Mouse (Mus musculus) midbrain, embryonic 15.5 days (tissue): Measurements from ENCODE around the gene Slitrk5. TPM values are rescaled to one million over a fixed set of nuclear protein-coding genes. Genes with fewer than 3 reads are reported as not detected.
"Not testable (repeated sequence)": the region's sequence is repeated elsewhere in the genome, so short reads cannot be mapped to it uniquely, and the experiment has no call there.

ENCODE experiments used
- ATAC-seq: fragments of 200-750 bp; cut with Nextera tagmentation; replicated peaks from 2 replicates; pipeline ENCODE4 v1.8.0; 2017; ENCODE audit warnings: moderate TSS enrichment
- H3K27ac ChIP-seq: fragments of 300-500 bp; sonication (generic); 2 replicates; pipeline ENCODE4 v1.5.1; 2015; ENCODE audit warnings: mild to moderate bottlenecking, inconsistent platforms
- H3K27me3 ChIP-seq: fragments of 300-500 bp; sonication (generic); replicated peaks from 2 replicates; pipeline ENCODE4 v1.6.1; 2015; ENCODE audit warnings: inconsistent platforms
- H3K36me3 ChIP-seq: fragments of 300-500 bp; sonication (generic); replicated peaks from 2 replicates; pipeline ENCODE4 v1.6.1; 2015; ENCODE audit warnings: inconsistent platforms
- H3K4me1 ChIP-seq: fragments of 300-500 bp; sonication (generic); 2 replicates; pipeline ENCODE4 v1.6.1; 2015; ENCODE audit warnings: inconsistent platforms
- H3K4me2 ChIP-seq: fragments of 300-500 bp; sonication (generic); 2 replicates; pipeline ENCODE4 v1.6.1; 2015; ENCODE audit warnings: inconsistent platforms, mild to moderate bottlenecking, moderate library complexity
- H3K4me3 ChIP-seq: fragments of 300-500 bp; sonication (generic); 2 replicates; pipeline ENCODE4 v1.5.1; 2015; ENCODE audit warnings: mild to moderate bottlenecking, inconsistent platforms
- H3K9ac ChIP-seq: fragments of 300-500 bp; sonication (generic); 2 replicates; pipeline ENCODE4 v1.6.1; 2015; ENCODE audit warnings: mild to moderate bottlenecking, inconsistent platforms
- H3K9me3 ChIP-seq: fragments of 300-500 bp; sonication (generic); 2 replicates; pipeline ENCODE4 v1.6.1; 2016; ENCODE audit warnings: inconsistent platforms
- WGBS: fragments of 180-500 bp; shearing (Covaris S2); methylation state at CpG from one replicate; pipeline ENCODE4 v1.1.7; 2015; ENCODE audit warnings: mixed read lengths; 5-methylcytosine and 5-hydroxymethylcytosine counted together
- polyA plus RNA-seq: library from polyadenylated mRNA; unstranded; fragments of >200 nt; fragmentation: Nextera tagmentation; extraction: Ambion mirVana; gene quantifications from 2 replicates; pipeline ENCODE4 v1.2.1, GENCODE M21; 2015

Gene Slitrk5
- 31.8 and 35.1 TPM in 2 replicates for polyA plus RNA-seq

DNA sequence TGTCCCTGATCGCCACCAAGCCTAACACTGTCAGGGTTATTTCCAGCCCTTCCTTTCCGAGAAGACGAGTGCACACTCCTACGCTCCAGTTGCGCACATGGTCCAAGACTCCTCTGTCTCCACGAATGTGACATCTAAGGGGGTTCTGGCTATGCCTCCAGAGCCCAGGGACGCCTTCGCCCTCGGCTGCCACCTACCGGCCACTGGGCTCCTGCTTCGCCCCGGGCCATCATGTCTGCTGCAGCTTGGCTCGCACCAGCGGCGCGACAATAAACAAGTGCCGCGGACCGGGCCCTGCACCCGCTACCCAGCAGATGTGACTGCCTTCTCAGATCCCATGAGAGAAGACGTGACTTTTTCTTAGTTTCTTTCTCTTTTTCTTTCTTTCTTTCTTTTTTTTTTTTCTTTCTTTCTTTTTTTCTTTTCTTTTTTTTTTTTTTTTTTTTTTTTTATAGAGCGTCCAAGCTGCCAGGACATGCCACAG lies at the start of gene Slitrk5:
TSS of gene Slitrk5 (plus strand) at position 434 of the 484 bp plus-strand sequence.
- Histone ChIP-seq H3K27me3 (no peaks in the 10 kb centered on the region), H3K36me3 (no peaks in the 10 kb centered on the region)
- under 1% methylated on average over 22 of the region's 22 CpGs for WGBS

GRCm38 (mm10) chr14:111672942-111673341 lies 2.0 kb upstream of the Slitrk5 start:
- Histone ChIP-seq H3K36me3 (no peaks in the 10 kb centered on the region), H3K9ac (no peak overlapping the region), H3K4me1 (peaks cover 7% of the 10 kb centered on the region; the same call in 1 of the 2 replicates), H3K9me3 (no peaks in the 10 kb centered on the region), H3K4me3 (no peak overlapping the region), H3K27me3 (no peaks in the 10 kb centered on the region), H3K4me2 (no peak overlapping the region), H3K27ac (no peak overlapping the region)
- no peak for ATAC-seq
- 28% methylated on average over 1 of the region's 1 CpGs for WGBS

More for the DNA sequence above, at the start of gene Slitrk5:
- Histone ChIP-seq H3K9me3 (no peaks in the 10 kb centered on the region), H3K4me3 (peak within 1 kb of the TSS; percentile 92), H3K9ac (peak within 1 kb of the TSS; percentile 96), H3K27ac (peak within 1 kb of the TSS; percentile 98), H3K4me2 (peak within 1 kb of the TSS; percentile 72), H3K4me1 (peaks cover 7% of the 10 kb centered on the region; the same call in 1 of the 2 replicates)
- ATAC-seq, result peak; percentile 56

- H3K27me3 ChIP-seq, result no peaks in the 10 kb centered on the region
- peak overlapping the region; percentile 96 for H3K9ac ChIP-seq
- peak; percentile 85 for ATAC-seq
- H3K36me3 ChIP-seq, result no peaks in the 10 kb centered on the region
- H3K4me2 ChIP-seq, result peak overlapping the region; percentile 72
- WGBS, result under 1% methylated on average over 87 of the region's 94 CpGs
- peaks cover 10% of the 10 kb centered on the region for H3K4me1 ChIP-seq
- H3K4me3 ChIP-seq, result peak overlapping the region; percentile 92
- peak overlapping the region; percentile 98 for H3K27ac ChIP-seq
- no peaks in the 10 kb centered on the region for H3K9me3 ChIP-seq
Observed at GRCm38 (mm10) chr14:111675211-111676165, 591 bp downstream of the Slitrk5 start.

DNA sequence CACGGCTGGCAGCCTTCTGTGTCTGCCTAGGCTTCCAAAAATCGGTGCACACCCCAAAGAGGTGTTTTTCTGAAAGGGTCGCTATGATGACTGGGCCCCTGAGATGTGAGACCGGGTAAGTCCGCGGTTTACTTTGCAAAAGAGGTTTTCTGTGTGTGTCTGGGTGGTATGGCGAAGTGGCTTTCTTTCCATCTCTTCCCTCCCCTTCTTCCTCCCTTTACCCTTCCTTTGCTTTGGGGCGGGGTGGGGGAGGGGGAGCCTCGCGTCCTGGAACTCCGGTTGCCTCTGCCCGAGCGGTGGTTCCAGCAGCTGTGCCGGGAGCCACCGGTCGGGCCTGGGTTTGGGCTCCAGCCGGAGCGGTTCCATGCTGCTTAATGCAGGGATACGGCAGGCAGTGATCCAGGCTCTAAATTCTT lies 1.3 kb downstream of the Slitrk5 start:
- Histone ChIP-seq H3K4me3 (peak overlapping the region; percentile 92), H3K9me3 (no peaks in the 10 kb centered on the region), H3K27me3 (no peaks in the 10 kb centered on the region), H3K9ac (peak overlapping the region; percentile 96), H3K4me1 (peaks cover 17% of the 10 kb centered on the region), H3K27ac (peak overlapping the region; percentile 98), H3K36me3 (no peaks in the 10 kb centered on the region), H3K4me2 (peak overlapping the region; percentile 72)
- WGBS, result 0% methylated on average over 19 of the region's 19 CpGs
- peak; percentile 75 for ATAC-seq

DNA sequence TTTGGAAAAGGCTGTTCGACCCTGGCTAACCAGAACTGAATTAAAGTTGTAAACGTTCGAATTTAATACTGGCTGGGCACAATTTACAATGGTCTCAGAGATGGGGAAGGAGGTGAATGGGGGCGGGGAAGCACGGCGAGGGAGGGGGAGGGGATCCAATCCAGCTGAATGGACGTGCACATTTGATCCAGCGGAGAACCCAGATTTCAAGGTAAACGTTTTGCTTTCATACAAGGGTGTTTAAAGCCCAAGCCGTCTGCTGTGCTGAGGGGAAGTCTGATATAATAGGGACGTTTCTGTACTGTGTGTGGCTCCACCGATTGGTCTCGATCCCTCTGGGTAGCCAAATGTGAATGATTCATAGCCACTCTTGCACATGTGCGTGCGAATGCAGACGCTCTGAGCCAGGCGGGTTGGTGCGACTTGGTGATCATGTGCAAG lies 2.0 kb downstream of the Slitrk5 start:
- WGBS, result under 1% methylated on average over 18 of the region's 18 CpGs
- Histone ChIP-seq H3K9me3 (no peaks in the 10 kb centered on the region), H3K27ac (peak overlapping the region; percentile 98), H3K9ac (peak overlapping the region; percentile 96), H3K4me1 (peaks cover 24% of the 10 kb centered on the region), H3K4me3 (peak overlapping the region; percentile 92), H3K4me2 (peak overlapping the region; percentile 72), H3K36me3 (no peaks in the 10 kb centered on the region), H3K27me3 (no peaks in the 10 kb centered on the region)
- peak; percentile 28; the same call in 1 of the 2 replicates for ATAC-seq

DNA sequence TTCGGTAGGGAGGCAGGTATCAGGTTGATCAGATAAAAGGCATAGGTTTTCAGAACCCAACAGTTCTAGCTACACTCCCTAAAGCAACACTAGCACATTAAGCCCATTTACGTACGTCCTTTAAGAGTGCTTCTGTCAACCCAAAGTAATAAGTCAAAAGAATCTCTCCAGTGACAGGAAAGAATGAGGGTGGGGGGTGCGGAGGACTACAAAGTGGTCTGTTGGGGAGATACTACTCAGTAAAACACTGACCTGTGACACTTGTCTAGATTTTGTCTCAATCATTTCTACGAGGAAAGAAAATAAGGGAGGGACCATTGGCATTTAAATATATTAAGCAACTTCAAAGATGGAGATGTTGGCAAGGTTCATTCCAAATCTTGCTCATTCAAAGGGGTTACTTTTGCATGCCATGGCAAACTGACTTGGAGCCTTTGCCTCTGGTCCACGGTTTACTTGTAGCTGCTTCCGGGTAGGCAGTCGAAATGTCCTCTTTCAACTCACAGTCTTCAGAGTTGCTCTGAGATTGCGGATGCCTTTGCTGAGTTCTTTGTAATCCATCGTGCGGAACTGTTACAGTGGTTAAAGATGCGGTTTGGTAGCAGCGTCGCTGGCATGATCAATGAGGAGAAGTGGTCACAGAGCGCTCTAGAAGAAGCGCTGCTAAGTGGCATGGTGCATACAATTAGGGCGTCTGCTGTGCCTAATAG lies 2.6 kb downstream of the Slitrk5 start:
- Histone ChIP-seq H3K36me3 (no peaks in the 10 kb centered on the region), H3K4me2 (peak overlapping the region; percentile 72), H3K4me1 (peaks cover 26% of the 10 kb centered on the region), H3K9ac (peak overlapping the region; percentile 96), H3K9me3 (no peaks in the 10 kb centered on the region), H3K27ac (peak overlapping the region; percentile 98), H3K27me3 (no peaks in the 10 kb centered on the region), H3K4me3 (peak overlapping the region; percentile 92)
- WGBS, result 3% methylated on average over 17 of the region's 17 CpGs
- no peak for ATAC-seq

DNA sequence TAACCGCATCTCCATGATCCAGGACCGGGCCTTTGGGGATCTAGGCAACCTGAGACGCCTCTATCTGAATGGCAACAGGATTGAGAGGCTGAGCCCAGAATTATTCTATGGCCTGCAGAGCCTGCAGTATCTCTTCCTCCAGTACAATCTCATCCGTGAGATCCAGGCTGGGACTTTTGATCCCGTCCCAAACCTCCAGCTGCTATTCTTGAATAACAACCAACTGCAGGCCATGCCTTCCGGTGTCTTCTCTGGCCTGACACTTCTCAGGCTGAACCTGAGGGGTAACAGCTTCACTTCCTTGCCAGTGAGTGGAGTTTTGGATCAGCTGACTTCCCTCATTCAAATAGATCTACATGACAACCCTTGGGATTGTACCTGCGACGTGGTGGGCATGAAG lies 5.4 kb downstream of the Slitrk5 start:
- ATAC-seq, result no peak
- Histone ChIP-seq H3K27me3 (no peaks in the 10 kb centered on the region), H3K9me3 (no peaks in the 10 kb centered on the region), H3K36me3 (no peaks in the 10 kb centered on the region), H3K27ac (no peak overlapping the region), H3K4me3 (no peak overlapping the region), H3K9ac (no peak overlapping the region), H3K4me1 (peaks cover 26% of the 10 kb centered on the region), H3K4me2 (0 out of 2 replicates have a peak overlapping the region, but pooled peaks have one; percentile 84)
- WGBS, result 78% methylated on average over 8 of the region's 8 CpGs

DNA sequence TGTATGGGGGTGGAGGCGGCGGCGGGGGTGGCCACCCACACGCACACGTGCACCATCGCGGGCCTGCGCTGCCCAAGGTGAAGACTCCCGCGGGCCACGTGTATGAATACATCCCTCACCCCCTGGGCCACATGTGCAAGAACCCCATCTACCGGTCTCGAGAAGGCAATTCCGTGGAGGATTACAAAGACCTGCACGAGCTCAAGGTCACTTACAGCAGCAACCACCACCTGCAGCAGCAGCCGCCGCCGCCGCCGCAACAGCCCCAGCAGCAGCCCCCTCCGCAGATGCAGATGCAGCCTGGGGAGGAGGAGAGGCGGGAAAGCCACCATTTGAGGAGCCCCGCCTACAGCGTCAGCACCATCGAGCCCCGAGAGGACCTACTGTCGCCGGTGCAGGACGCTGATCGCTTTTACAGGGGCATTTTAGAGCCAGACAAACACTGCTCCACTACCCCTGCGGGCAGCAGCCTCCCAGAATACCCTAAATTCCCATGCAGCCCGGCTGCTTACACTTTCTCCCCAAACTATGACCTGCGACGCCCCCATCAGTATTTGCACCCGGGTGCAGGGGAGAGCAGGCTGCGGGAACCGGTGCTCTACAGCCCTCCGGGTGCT lies 6.3 kb downstream of the Slitrk5 start:
- Histone ChIP-seq H3K4me3 (peak overlapping the region; percentile 48), H3K4me1 (peaks cover 26% of the 10 kb centered on the region), H3K9me3 (no peaks in the 10 kb centered on the region), H3K9ac (peak overlapping the region; percentile 55), H3K36me3 (no peaks in the 10 kb centered on the region), H3K4me2 (peak overlapping the region; percentile 84), H3K27me3 (no peaks in the 10 kb centered on the region), H3K27ac (0 out of 2 replicates have a peak overlapping the region, but pooled peaks have one; percentile 9)
- WGBS, result under 1% methylated on average over 38 of the region's 38 CpGs
- peak; percentile 53 for ATAC-seq

- no peak for ATAC-seq
- WGBS, result 14% methylated on average over 13 of the region's 13 CpGs
- no peak overlapping the region for H3K27ac ChIP-seq
Observed at GRCm38 (mm10) chr14:111681773-111682172, 6.9 kb downstream of the Slitrk5 start.

DNA sequence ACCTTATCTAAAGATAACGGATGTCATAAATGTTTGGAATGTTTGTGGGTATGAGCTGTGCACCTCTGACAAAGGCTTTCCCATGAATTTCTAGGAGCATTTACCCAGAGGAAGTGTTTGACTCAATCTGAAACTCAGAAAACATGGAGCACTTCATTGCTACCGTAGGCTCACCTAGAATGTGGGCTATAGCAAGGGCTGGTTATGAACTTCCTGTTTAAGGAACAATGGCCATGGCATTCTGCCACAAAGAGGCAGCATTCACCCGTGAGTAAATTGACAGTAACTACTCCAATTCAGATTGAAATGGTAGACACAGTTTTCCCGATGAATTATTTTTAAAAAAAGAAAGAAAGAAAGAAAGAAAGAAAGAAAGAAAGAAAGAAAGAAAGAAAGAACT lies 8.6 kb downstream of the Slitrk5 start:
- ATAC-seq, result no peak
- H3K4me1 ChIP-seq, result peaks cover 19% of the 10 kb centered on the region
- no peak overlapping the region for H3K4me2 ChIP-seq
- no peaks in the 10 kb centered on the region for H3K9me3 ChIP-seq
- no peak overlapping the region for H3K9ac ChIP-seq
- H3K27me3 ChIP-seq, result no peaks in the 10 kb centered on the region
- no peak overlapping the region for H3K4me3 ChIP-seq
- no peaks in the 10 kb centered on the region for H3K36me3 ChIP-seq
- no peak overlapping the region for H3K27ac ChIP-seq
- 79% methylated on average over 4 of the region's 4 CpGs for WGBS

More at GRCm38 (mm10) chr14:111681773-111682172, 6.9 kb downstream of the Slitrk5 start:
- Histone ChIP-seq H3K4me2 (peak overlapping the region; percentile 84), H3K9ac (peak overlapping the region; percentile 55), H3K4me1 (peaks cover 26% of the 10 kb centered on the region), H3K9me3 (no peaks in the 10 kb centered on the region), H3K27me3 (no peaks in the 10 kb centered on the region), H3K36me3 (no peaks in the 10 kb centered on the region), H3K4me3 (peak overlapping the region; percentile 48)

- H3K36me3 ChIP-seq, H3K4me3 ChIP-seq, H3K9me3 ChIP-seq, H3K27ac ChIP-seq, H3K9ac ChIP-seq, H3K4me2 ChIP-seq, ATAC-seq, H3K27me3 ChIP-seq, H3K4me1 ChIP-seq: not testable (repeated sequence)
- WGBS, result 67% methylated on average over 1 of the region's 1 CpGs
Observed at GRCm38 (mm10) chr14:111690139-111690538, 15.2 kb downstream of the Slitrk5 start.
